Mouse (Mus musculus) spleen, adult 2 months (tissue): ENCODE results near the gene Zfp618. TPM values are rescaled to one million over a fixed set of nuclear protein-coding genes. Genes with fewer than 3 reads are reported as not detected.

Source experiments
- DNase-seq, 2 experiments: peaks; one replicate each; pipeline versions ENCODE4 v3.0.0 to v3.0.0-alpha.2; 2012 to 2021; ENCODE audit warnings: low spot score in 2 of 2, low read depth in 1 of 2
- H3K27ac ChIP-seq: fragments of 200-500 bp; 2 replicates; pipeline ENCODE4 v1.5.1; 2012; ENCODE audit warnings: low read length, inconsistent platforms; ENCODE audit not compliant: insufficient read depth
- H3K27me3 ChIP-seq: fragments of 200-500 bp; 2 replicates; pipeline ENCODE4 v1.6.1; 2012; ENCODE audit warnings: mild to moderate bottlenecking, moderate library complexity, low read length, inconsistent platforms; ENCODE audit not compliant: control insufficient read depth, insufficient read depth
- H3K36me3 ChIP-seq: fragments of 200-500 bp; 2 replicates; pipeline ENCODE4 v1.6.1; 2012; ENCODE audit warnings: mild to moderate bottlenecking, low read length, inconsistent platforms; ENCODE audit not compliant: control insufficient read depth, insufficient read depth
- H3K4me1 ChIP-seq: fragments of 200-500 bp; 2 replicates; pipeline ENCODE4 v1.6.1; 2011; ENCODE audit warnings: inconsistent platforms; ENCODE audit not compliant: control insufficient read depth, insufficient read depth, insufficient read length
- H3K4me3 ChIP-seq: fragments of 200-500 bp; 2 replicates; pipeline ENCODE4 v1.5.1; 2011; ENCODE audit warnings: mild to moderate bottlenecking, inconsistent platforms; ENCODE audit not compliant: insufficient read depth, insufficient read length; ENCODE audit errors: extremely low read depth
- CTCF ChIP-seq: fragments of 200-500 bp; IDR thresholded peaks from 2 replicates; pipeline ENCODE4 v1.5.1; 2011; ENCODE audit warnings: mild to moderate bottlenecking, inconsistent platforms; ENCODE audit not compliant: insufficient read depth, insufficient read length, insufficient replicate concordance; ENCODE audit errors: extremely low read depth
- POLR2A ChIP-seq: fragments of 200-500 bp; IDR thresholded peaks from 2 replicates; pipeline ENCODE4 v1.6.1; 2011; ENCODE audit warnings: low read depth, low read length, inconsistent platforms
- WGBS: fragments of 180-500 bp; shearing (Covaris S2); methylation state at CpG from one replicate; pipeline ENCODE4 v1.1.7; 2018; 5-methylcytosine and 5-hydroxymethylcytosine counted together
- polyA plus RNA-seq: library from polyadenylated mRNA; depleted of rRNA; stranded (reverse); fragments of >200 nt; gene quantifications from 2 replicates; pipeline ENCODE4 v1.2.3, GENCODE M21; 2012

Zfp618 gene
- polyA plus RNA-seq, 1 experiment: 1.4 TPM

DNA sequence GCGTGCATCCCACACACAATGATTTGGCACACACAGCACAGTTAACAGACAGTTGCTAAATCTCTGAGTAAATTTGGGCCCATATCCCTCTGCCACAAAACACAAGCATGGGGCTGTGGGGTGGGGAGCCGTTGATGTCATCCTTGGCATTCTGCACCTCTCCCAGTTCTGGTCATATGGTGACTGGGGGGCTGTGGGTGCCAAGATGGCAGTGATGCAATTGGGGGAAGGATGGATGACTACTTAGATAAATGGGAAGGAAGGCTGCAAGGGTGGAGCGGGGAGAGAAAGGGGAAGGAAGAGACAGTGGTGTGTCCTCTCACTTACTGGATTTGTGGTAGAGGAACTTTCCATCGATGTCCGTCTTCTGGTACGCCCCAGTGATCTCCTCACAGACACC lies 185.8 kb downstream of the Zfp618 start:
- no peaks in the 10 kb centered on the region for H3K27me3 ChIP-seq
- H3K4me3 ChIP-seq: no peak overlapping the region
- 47% methylated on average over 6 of the region's 6 CpGs for WGBS
- H3K27ac ChIP-seq: no peak overlapping the region
- DNase-seq: no peak
- H3K4me1 ChIP-seq: no peaks in the 10 kb centered on the region
- no peaks in the 10 kb centered on the region for H3K36me3 ChIP-seq
- TF ChIP-seq CTCF (no peak), POLR2A (no peak)

DNA sequence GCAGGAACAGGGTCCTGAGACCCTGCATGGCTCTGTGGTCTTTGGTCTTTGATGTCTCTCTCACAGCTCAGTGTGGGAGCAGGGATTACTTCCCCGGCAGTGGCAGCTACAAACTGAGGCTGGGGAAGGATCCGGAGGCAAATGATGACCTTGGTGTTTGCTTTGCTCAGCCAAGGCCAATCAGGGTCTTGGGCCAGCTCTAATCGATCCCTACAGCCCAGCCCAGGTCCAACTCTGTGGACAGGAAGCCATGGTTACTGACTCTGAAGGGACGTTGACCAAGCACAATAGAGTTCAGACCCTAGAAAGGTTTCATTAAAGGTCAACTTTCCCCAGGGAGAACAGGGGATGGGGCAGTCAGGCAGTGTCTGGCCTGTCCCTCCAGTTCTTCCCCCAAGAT lies 188.7 kb downstream of the Zfp618 start:
- 73% methylated on average over 4 of the region's 4 CpGs for WGBS
- DNase-seq: no peak
- H3K36me3 ChIP-seq: no peaks in the 10 kb centered on the region
- H3K4me3 ChIP-seq: no peak overlapping the region
- no peaks in the 10 kb centered on the region for H3K4me1 ChIP-seq
- no peaks in the 10 kb centered on the region for H3K27me3 ChIP-seq
- H3K27ac ChIP-seq: no peak overlapping the region
- TF ChIP-seq POLR2A: no peak
- no peak for TF ChIP-seq CTCF

DNA sequence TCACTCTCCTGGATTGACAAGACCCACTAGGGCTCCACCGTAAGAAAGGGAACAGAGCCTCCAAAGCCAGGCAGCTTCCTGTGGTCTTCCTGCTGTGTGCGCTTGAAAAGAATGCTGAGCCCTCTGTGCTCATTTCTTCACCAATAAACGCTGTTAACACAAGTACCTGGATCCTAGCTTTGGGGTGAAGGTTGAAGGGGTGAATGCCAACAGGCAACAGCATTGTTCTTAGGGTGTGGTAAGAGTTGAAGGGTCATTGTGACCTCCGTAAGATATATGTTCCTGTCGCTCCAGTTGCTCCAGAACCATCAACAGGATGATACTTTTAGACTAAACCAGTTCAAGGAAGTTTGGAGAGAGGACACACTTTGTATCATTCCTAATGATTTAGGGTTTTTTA lies 189.3 kb downstream of the Zfp618 start, which contains the start of gene Ambp:
Ambp (minus strand) TSS at position 101 of the 400 bp plus-strand sequence.
- Histone ChIP-seq H3K4me3 (no peak within 1 kb of the TSS), H3K36me3 (no peaks in the 10 kb centered on the region), H3K27ac (no peak within 1 kb of the TSS), H3K27me3 (no peaks in the 10 kb centered on the region), H3K4me1 (no peaks in the 10 kb centered on the region)
- WGBS: 40% methylated on average over 5 of the region's 5 CpGs
- DNase-seq: no peak
- no peak for TF ChIP-seq CTCF
- no peak for TF ChIP-seq POLR2A

DNA sequence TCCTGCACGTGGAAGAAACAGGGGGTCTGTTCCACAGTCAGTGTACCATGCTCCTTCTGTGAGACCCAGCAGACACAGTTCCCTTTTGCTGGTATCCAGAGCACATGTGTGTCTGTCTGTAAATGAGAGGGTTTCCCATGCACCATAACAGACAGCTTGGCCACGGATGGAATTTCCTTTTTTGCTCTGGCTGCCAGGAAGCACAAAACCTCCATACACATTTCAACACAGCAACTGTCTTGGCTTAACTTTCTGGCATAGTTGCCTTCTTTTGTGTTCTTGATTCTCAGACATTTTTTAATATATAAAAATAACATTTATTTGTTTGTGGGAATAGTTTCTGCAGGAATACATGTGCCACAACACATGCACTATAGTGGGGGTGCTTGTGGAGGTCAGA lies 190.2 kb downstream of the Zfp618 start:
- 15% methylated on average over 2 of the region's 2 CpGs for whole genome bisulfite sequencing
- no peak for DNase-seq
- H3K27ac ChIP-seq: no peak overlapping the region

DNA sequence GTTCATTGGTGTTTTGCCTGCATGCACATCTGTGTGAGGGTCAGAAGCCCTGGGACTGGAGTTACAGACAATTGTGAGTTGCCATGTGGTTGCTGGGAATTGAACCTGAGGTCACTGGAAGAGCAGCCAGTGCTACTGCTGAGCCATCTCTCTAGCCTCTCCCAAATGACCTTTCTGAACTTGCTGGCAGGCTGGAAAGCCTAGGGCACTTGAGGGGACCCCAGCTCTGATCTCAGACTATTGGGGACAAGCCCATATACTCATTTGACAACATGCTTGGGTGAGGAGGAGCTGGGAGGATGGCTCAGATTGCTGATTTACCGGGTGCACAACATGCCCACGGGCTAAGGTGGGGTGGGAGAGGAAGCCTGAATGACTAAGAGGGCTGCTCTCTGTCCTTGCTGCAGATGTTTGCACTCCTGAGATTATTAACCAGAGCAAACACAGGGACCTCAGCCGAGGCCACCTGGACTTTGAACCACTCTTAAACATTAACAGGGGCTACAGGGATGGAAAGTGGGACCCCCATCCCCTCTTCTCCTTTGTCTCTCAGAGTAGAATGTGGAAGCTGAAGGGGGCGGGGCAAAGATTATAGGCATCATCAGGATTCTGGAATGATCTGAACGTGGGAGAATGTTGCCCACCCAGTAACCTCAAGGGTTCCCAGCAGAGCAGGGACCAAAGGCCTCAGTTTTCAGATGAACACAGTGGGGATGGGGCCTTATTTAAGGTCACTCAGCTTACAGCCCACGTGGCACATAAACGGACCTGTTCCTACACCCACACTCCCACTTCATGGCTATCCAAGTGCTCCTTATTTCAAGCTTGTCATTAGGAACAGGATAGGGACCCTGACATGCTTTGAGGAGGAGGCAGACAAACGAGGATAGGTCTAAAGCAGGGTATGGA lies 191.6 kb downstream of the Zfp618 start:
- H3K4me1 ChIP-seq: no peaks in the 10 kb centered on the region
- H3K4me3 ChIP-seq: no peak overlapping the region
- no peaks in the 10 kb centered on the region for H3K27me3 ChIP-seq
- H3K27ac ChIP-seq: no peak overlapping the region
- no peak for DNase-seq
- no peaks in the 10 kb centered on the region for H3K36me3 ChIP-seq
- 72% methylated on average over 8 of the region's 8 CpGs for WGBS
- no peak for TF ChIP-seq CTCF
- no peak for TF ChIP-seq POLR2A

More for the DNA sequence above, 190.2 kb downstream of the Zfp618 start:
- no peaks in the 10 kb centered on the region for H3K4me1 ChIP-seq
- H3K4me3 ChIP-seq: no peak overlapping the region
- no peaks in the 10 kb centered on the region for H3K36me3 ChIP-seq
- no peak for TF ChIP-seq CTCF
- TF ChIP-seq POLR2A: no peak
- H3K27me3 ChIP-seq: no peaks in the 10 kb centered on the region

DNA sequence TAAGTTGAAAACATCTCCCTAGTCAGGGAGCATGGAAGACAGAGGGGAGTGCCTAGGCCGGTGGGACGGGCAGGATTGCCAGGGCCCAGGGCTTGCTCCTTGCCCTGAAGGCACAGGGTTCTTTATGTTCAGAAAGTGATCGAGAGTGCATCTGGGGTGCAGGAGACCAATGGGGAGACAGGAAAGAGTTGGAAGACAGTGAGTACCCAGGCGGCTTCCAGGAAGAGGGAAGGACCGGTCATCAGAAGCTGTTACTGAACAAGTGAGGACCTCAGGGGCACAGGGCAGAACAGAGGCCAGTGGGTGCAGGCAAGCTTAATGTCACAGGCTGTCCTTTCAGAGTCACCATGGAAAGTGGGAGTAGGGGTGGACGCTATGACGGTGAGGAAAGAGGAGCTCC lies 192.8 kb downstream of the Zfp618 start:
- DNase-seq: no peak
- WGBS: 94% methylated on average over 7 of the region's 7 CpGs
- Histone ChIP-seq H3K27me3 (no peaks in the 10 kb centered on the region), H3K4me1 (no peaks in the 10 kb centered on the region), H3K27ac (no peak overlapping the region), H3K4me3 (no peak overlapping the region), H3K36me3 (no peaks in the 10 kb centered on the region)
- TF ChIP-seq CTCF (no peak), POLR2A (no peak)

DNA sequence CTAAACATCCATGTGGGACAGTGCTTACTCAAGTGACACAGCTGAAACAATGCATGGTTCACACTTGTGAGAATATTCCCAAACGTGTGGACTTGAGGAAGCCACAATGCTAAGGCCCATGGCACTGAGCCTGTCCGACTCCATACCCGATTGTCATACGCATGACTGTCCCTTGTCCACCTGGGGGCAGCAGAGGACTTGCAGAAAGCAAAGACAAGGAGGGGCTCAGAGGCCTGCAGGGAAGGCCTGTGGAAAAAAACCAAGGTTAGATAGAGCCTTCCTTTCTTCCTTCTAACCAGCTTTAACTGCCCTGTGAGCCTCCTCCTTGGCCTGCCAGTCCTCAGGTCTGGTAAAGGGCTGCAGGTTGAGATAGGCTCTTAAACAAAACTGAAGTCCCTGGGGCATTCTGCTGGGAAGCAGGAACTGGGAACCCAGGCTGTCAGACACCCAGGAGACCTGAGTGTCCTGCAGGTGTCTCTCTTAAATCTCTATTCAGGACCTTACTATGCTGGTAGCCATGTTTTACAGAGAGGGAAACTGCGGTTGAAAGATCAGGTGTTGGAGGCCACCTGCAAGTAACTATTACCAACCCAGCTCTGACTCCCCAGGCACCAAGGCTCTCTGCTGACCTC lies 193.7 kb downstream of the Zfp618 start:
- no peak overlapping the region for H3K4me3 ChIP-seq
- no peak overlapping the region for H3K27ac ChIP-seq
- no peaks in the 10 kb centered on the region for H3K36me3 ChIP-seq
- peak; percentile 25 to 54 for DNase-seq
- no peaks in the 10 kb centered on the region for H3K4me1 ChIP-seq
- 17% methylated on average over 5 of the region's 5 CpGs for WGBS
- TF ChIP-seq CTCF: peak; percentile 61; the same call in 1 of the 2 replicates
- no peak for TF ChIP-seq POLR2A
- H3K27me3 ChIP-seq: no peaks in the 10 kb centered on the region
